Mouse (Mus musculus): Measurements from ENCODE around the gene Tarbp2.

The Tarbp2 gene

GRCm38 (mm10) chr15:102517976-102518858 is at the start of gene Tarbp2:
Gene Tarbp2, plus strand, starts transcription at chr15:102518192.
- POLR2A ChIA-PET: interaction anchor here (0.5 to 21.1 kb wide), 168 partner anchors 4 to 721 kb away, joined by 3 to 296 read pairs (median 5); partner anchors contain the start of genes Aaas (in 3 of the 4), Pcbp2 (in 3 of the 4), Sp1 (in 3 of the 4) and Amhr2 (in 2 of the 4)
- CTCF ChIA-PET: interaction anchor here (0.6 to 2.1 kb wide), 39 partner anchors 9 to 801 kb away, joined by 3 to 12 read pairs (median 4); partner anchors contain the start of genes Pcbp2 (in 2 of the 4), Aaas (in 1 of the 4), Mfsd5 (in 1 of the 4) and Prr13 (in 1 of the 4)

- CTCF ChIA-PET: interaction anchor here in 2 of 4 experiments (0.6 kb wide), 2 partner anchors 13 to 52 kb away, joined by 4 to 14 read pairs; no protein-coding TSS in a partner anchor
- POLR2A ChIA-PET: interaction anchor here in 2 of 4 experiments (0.6 to 3.0 kb wide), 8 partner anchors 10 to 202 kb away, joined by 3 to 89 read pairs (median 3); partner anchors contain the start of genes Prr13 (in 2 of the 2), Map3k12 (in 1 of the 2) and Tarbp2 (in 1 of the 2)
Measured at GRCm38 (mm10) chr15:102468675-102469370, 49.2 kb upstream of the Tarbp2 start.

DNA sequence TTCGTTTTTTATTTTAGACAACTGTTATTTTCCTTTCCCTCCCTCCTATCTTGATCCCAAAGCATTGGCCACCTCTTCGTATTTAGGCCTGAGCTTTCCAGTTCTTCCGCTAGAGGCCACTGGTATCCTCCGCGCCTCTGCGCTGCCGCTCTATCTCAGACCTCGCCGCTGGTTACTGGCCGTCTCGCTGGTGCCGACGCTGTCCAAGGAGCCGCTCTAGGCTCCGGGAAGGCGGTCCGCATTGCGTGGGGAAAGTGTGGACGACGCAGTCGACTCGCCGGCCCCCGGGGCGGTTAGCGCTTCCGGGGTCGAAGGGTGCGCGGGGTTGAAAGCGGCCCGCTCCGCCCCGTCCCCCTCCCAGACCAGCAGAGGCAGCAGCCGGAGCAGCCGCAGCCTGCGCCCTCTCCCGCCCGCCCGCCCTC is 47.8 kb upstream of the Tarbp2 start, which contains the start of gene Pcbp2:
Pcbp2 (plus strand) TSS at position 357 of the 422 bp plus-strand sequence.
- POLR2A ChIA-PET: interaction anchor here (0.5 to 3.0 kb wide), 140 partner anchors 8 to 802 kb away, joined by 3 to 89 read pairs (median 5); partner anchors contain the start of genes Prr13 (in 4 of the 4), Sp1 (in 4 of the 4), Aaas (in 3 of the 4) and Amhr2 (in 3 of the 4)
- CTCF ChIA-PET: interaction anchor here (0.5 to 2.1 kb wide), 26 partner anchors 8 to 200 kb away, joined by 3 to 14 read pairs (median 4); partner anchors contain the start of genes Tarbp2 (in 2 of the 4), Aaas (in 1 of the 4), Npff (in 1 of the 4) and Prr13 (in 1 of the 4)

GRCm38 (mm10) chr15:102470605-102471294 is 47.2 kb upstream of the Tarbp2 start:
- CTCF ChIA-PET: interaction anchor here (0.6 to 2.1 kb wide), 28 partner anchors 9 to 200 kb away, joined by 3 to 14 read pairs (median 4); partner anchors contain the start of genes Tarbp2 (in 2 of the 4), Aaas (in 1 of the 4), Npff (in 1 of the 4) and Prr13 (in 1 of the 4)

DNA sequence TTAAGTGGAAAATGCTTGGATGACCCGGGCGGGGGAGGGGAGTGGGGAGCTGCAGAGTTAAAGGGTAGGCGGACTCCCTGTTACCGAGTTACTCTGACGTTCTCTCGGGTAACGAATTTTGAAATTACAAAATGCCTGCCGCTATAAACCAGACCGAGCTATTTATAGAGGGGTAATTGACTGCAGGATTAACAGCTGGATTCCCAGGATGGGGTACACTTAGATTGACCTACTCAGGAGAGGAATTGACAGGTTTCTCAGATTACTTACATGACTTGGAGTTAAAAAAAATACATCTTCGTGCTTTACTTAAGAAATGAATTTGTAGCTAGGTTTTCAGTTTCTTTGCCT is 46.7 kb upstream of the Tarbp2 start:
- CTCF ChIA-PET: interaction anchor here in 3 of 4 experiments (0.6 to 2.1 kb wide), 12 partner anchors 9 to 706 kb away, joined by 3 to 14 read pairs (median 4); partner anchors contain the start of genes Npff (in 1 of the 3) and Tarbp2 (in 1 of the 3)

More at GRCm38 (mm10) chr15:102470605-102471294, 47.2 kb upstream of the Tarbp2 start:
- POLR2A ChIA-PET: interaction anchor here (0.5 to 3.0 kb wide), 161 partner anchors 8 to 731 kb away, joined by 3 to 89 read pairs (median 5); partner anchors contain the start of genes Sp1 (in 4 of the 4), Aaas (in 3 of the 4), Prr13 (in 3 of the 4) and Tarbp2 (in 3 of the 4)

DNA sequence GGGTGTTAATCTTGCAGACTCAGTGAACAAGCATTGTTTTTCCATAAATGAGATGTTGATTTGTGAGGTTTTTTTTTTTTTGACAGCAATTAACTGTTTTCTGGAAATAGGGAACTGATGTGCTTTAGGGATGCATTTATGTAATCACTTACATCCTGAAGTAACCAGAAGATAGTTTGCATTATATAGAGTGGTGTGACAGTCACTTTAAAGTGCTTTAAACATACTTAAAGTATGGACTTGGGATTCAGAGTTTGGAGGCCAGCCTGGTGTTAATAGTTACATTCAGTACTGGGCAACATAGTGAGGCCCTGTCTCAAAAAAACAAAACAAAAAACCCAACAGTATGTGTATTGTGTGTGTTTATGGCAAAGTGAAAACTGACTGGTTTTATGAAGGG is 46.3 kb upstream of the Tarbp2 start:
- POLR2A ChIA-PET: interaction anchor here in 3 of 4 experiments (0.6 to 3.0 kb wide), 83 partner anchors 7 to 586 kb away, joined by 3 to 89 read pairs (median 5); partner anchors contain the start of genes Tarbp2 (in 3 of the 3), Atp5g2 (in 2 of the 3), Map3k12 (in 2 of the 3) and Prr13 (in 2 of the 3)

More for the DNA sequence above, 46.7 kb upstream of the Tarbp2 start:
- POLR2A ChIA-PET: interaction anchor here (0.6 to 3.0 kb wide), 103 partner anchors 8 to 586 kb away, joined by 3 to 89 read pairs (median 5); partner anchors contain the start of genes Prr13 (in 3 of the 4), Sp1 (in 3 of the 4), Tarbp2 (in 3 of the 4) and Atp5g2 (in 2 of the 4)

DNA sequence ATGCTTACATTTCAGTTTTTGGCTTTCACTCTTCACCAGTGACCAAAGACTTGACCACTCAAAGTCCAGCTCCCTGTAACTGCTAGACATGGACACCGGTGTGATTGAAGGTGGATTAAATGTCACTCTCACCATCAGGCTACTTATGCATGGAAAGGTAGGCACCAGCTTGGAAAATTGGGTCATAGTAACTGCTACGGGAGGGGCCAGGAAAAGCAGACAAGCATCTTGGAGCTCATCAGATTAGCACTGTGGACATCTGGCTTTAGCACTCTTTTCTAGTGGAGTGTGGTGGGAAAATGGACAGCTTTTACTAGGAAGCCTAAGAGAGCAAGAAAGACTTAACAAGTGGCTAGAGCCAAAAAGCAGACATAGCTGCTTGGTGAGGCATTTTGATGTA is 44.7 kb upstream of the Tarbp2 start:
- POLR2A ChIA-PET: interaction anchor here (0.5 to 15.3 kb wide), 34 partner anchors 8 to 199 kb away, joined by 3 to 518 read pairs (median 5); partner anchors contain the start of genes Tarbp2 (in 3 of the 4), Gm10337 (in 2 of the 4), Sp1 (in 2 of the 4) and Amhr2 (in 1 of the 4)
- CTCF ChIA-PET: no interaction called here

More for the DNA sequence above, 46.3 kb upstream of the Tarbp2 start:
- CTCF ChIA-PET: interaction anchor here in 3 of 4 experiments (0.6 to 2.1 kb wide), 10 partner anchors 10 to 706 kb away, joined by 3 to 14 read pairs (median 4); partner anchors contain the start of genes Npff (in 1 of the 3) and Tarbp2 (in 1 of the 3)

DNA sequence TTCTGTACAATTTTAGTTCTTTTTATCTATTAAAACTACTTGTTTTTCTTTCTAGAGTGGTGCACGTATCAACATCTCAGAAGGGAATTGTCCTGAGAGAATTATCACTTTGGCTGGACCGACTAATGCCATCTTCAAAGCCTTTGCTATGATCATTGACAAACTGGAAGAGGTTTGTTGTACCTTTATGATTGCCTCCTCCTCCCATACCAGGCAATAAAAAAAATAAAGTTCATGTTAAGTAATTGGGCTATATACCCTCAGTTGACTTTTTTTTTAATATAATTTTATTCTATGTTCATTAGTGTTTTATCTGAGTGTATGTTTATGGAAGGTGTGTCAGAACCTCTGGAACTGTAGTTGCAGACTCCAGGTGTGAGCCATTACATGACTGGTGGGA is 43.5 kb upstream of the Tarbp2 start:
- CTCF ChIA-PET: no interaction called here
- POLR2A ChIA-PET: interaction anchor here in 2 of 4 experiments (0.7 to 15.3 kb wide), 9 partner anchors 8 to 75 kb away, joined by 3 to 518 read pairs (median 8); partner anchors contain the start of genes Gm10337 (in 1 of the 2) and Tarbp2 (in 1 of the 2)

DNA sequence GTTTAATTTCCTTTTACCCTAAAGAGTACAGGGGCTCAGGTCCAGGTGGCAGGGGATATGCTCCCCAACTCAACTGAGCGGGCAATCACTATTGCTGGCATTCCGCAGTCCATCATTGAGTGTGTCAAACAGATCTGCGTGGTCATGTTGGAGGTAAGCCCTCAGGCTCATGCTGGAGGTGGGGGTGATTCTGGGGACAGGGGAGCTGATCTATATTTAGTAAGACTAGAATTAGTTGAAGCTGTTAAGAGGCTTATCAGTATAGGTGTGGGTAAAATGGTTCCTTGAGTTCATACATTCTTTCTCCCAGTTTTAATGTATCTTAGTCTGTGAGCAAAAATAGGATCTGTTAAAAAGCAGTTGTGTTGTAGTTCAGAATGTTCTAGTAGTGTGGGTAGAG is 34.9 kb upstream of the Tarbp2 start:
- POLR2A ChIA-PET: interaction anchor here in 3 of 4 experiments (0.6 to 15.3 kb wide), 17 partner anchors 10 to 78 kb away, joined by 3 to 518 read pairs (median 4); partner anchors contain the start of genes Pcbp2 (in 3 of the 3), Gm10337 (in 1 of the 3), Sp1 (in 1 of the 3) and Tarbp2 (in 1 of the 3)
- CTCF ChIA-PET: no interaction called here

- CTCF ChIA-PET: interaction anchor here in 3 of 4 experiments (0.6 to 0.9 kb wide), 9 partner anchors 24 to 1255 kb away, joined by 3 to 5 read pairs (median 3); no protein-coding TSS in a partner anchor
- POLR2A ChIA-PET: interaction anchor here (0.6 to 15.3 kb wide), 46 partner anchors 8 to 1219 kb away, joined by 3 to 518 read pairs (median 4); partner anchors contain the start of genes Pcbp2 (in 3 of the 4), Gm10337 (in 2 of the 4), Map3k12 (in 2 of the 4) and Sp1 (in 2 of the 4)
Measured at GRCm38 (mm10) chr15:102485853-102486252, 32.1 kb upstream of the Tarbp2 start.

DNA sequence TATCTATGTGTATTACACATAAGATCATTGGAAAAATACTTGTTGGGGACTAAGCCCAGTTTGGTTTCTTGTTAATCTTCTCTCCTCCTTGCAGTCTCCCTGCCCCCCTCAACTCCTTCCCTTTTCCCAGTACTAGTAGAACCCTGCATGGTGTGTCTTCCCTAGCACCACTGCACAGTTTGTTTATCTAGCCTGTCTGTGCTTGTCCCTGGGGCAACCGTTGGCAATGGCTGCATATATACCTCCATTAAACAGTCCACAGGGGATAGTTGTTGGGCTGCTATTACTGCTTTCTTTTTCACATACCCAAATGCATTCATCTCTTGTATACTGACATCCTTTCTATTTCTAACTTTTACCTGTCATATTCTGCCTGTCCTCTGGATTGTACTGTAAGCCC is 30.3 kb upstream of the Tarbp2 start:
- ChIA-PET CTCF (no interaction called here), POLR2A (interaction anchor here in 2 of 4 experiments (1.6 to 18.7 kb wide), 4 partner anchors 8 to 18 kb away, joined by 6 to 518 read pairs (median 129); partner anchors contain the start of genes Pcbp2 (in 2 of the 2) and Gm10337 (in 1 of the 2))

DNA sequence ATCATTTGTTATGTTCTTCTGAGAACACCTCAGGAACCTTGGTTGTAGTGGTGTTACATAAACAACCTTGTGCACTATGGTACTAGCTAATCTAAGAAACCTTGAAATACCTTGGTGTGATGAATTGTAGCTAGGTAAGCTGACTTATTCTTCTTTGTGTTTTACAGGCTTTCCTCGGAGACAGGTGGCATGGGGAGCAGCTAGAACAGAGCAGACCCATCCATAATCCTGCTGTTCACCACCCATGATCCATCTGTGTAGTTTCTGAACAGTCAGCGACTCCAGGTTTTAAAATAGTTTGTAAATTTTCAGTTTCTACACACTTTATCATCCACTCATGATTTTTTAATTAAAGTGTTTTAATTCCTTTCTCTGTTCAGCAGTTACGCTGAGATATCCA is 19.7 kb upstream of the Tarbp2 start:
- ChIA-PET POLR2A (interaction anchor here (0.6 to 18.7 kb wide), 17 partner anchors 8 to 78 kb away, joined by 3 to 518 read pairs (median 8); partner anchors contain the start of genes Pcbp2 (in 2 of the 4), Tarbp2 (in 2 of the 4), Gm10337 (in 1 of the 4) and Map3k12 (in 1 of the 4)), CTCF (no interaction called here)

- POLR2A ChIA-PET: interaction anchor here in 2 of 4 experiments (1.3 to 21.1 kb wide), 11 partner anchors 6 to 29 kb away, joined by 5 to 518 read pairs (median 26); partner anchors contain the start of genes Map3k12 (in 2 of the 2), Pcbp2 (in 2 of the 2), Tarbp2 (in 2 of the 2) and Gm10337 (in 1 of the 2)
- CTCF ChIA-PET: no interaction called here
Measured at GRCm38 (mm10) chr15:102499370-102499769, 18.6 kb upstream of the Tarbp2 start.

- ChIA-PET CTCF (interaction anchor here in 1 of 4 experiments (0.5 to 0.6 kb wide), 2 partner anchors 119 to 284 kb away, joined by 3 to 8 read pairs; no protein-coding TSS in a partner anchor), POLR2A (interaction anchor here (0.6 to 21.1 kb wide), 17 partner anchors 6 to 149 kb away, joined by 3 to 518 read pairs (median 21); partner anchors contain the start of genes Map3k12 (in 2 of the 4), Pcbp2 (in 2 of the 4), Tarbp2 (in 2 of the 4) and Aaas (in 1 of the 4))
Measured at GRCm38 (mm10) chr15:102499851-102500250, 18.1 kb upstream of the Tarbp2 start.

- ChIA-PET CTCF (interaction anchor here in 1 of 4 experiments (0.5 to 0.6 kb wide), 2 partner anchors 119 to 285 kb away, joined by 3 to 8 read pairs; no protein-coding TSS in a partner anchor), POLR2A (interaction anchor here (0.6 to 21.1 kb wide), 29 partner anchors 7 to 193 kb away, joined by 3 to 518 read pairs (median 5); partner anchors contain the start of genes Map3k12 (in 2 of the 4), Pcbp2 (in 2 of the 4), Tarbp2 (in 2 of the 4) and Aaas (in 1 of the 4))
Measured at GRCm38 (mm10) chr15:102500479-102500878, 17.5 kb upstream of the Tarbp2 start.
